Mouse (Mus musculus): ENCODE data around the gene Adam10. TPM values are rescaled to one million over a fixed set of nuclear protein-coding genes. Genes with fewer than 3 reads are reported as not detected.

Adam10 gene
- total RNA-seq, 2 experiments from 2014 or later: 37.4 to 42.9 TPM

DNA sequence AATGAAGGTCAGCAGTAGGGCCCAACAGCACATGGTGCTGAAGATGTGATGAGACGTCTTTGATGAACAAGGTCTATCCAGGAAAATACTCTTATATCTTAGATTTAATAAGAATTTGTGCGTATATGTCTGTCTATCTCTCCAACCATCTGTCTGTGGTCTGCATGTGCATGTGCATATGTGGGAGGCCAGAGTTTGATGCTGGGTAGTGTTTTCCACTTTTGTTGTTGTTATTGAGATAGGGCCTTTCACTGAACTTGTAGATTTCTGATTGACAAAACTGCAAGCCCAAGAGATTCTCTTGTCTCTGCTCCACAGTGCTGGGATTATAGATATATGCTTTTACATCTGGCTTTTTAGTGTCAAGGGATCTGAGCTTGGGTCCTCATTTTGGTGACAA lies 96.7 kb downstream of the Adam10 start:
- DNase-seq (ENCODE audit: low spot score in 2 of 2): no peak

DNA sequence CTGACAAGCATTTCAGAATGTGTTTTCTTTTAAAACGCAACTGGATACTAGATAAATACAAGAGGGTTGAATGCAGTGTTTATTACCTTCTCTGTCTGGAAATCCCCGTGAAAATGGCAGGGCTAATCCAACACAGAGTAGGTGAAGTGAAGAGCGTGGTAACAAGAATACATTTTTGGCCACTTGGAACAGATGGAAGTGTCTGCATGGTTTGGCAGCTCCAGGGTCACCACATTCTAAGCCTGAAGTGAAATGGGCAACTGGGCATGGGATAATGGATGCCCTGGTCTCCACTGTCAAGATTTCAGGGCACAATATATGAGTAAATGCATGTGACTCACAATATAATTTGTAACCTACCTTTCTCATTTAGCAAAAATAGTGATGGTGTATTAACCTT lies 103.4 kb downstream of the Adam10 start:
- no peak for DNase-seq (ENCODE audit: low spot score in 2 of 2)

DNA sequence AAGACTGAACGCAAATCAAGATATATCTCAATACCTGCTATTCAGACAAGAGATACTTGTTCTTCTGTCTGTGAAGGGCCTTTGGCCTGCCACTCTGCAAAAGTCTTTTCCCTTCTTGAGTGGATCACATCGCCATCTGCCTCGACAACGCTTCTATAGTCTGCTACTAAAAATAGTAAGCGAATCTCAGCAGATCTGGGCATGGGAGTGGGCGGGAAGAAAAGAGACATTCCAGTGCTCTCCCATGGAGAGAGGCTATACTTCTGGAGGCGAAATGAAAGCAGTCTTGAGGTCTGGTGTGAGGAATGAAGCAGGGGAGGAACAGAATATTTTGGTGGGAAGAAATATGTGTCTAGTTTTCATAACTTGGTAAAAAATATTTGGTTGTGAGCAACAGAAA lies 109.9 kb downstream of the Adam10 start:
- no peak for DNase-seq (ENCODE audit: low spot score in 2 of 2)

DNA sequence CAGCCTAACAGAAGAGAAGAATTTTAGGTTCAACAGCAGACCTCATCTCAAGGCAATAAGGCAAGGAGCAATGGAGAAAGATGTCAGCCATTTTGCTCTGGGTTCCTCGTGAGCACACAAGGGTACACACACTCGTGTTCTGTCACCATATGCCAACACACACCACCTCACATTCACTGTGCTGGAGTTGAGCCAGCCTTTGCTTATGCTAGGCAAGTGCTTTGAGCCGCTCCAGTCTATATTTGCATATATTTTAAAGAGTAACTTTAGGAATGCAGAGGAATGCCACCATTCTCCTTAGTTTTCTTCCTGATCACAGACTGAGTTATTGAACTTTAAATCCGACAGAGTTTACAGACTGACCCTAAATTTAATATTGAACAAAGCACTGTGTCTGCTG lies 111.8 kb downstream of the Adam10 start:
- DNase-seq (ENCODE audit: low spot score in 2 of 2): no peak

DNA sequence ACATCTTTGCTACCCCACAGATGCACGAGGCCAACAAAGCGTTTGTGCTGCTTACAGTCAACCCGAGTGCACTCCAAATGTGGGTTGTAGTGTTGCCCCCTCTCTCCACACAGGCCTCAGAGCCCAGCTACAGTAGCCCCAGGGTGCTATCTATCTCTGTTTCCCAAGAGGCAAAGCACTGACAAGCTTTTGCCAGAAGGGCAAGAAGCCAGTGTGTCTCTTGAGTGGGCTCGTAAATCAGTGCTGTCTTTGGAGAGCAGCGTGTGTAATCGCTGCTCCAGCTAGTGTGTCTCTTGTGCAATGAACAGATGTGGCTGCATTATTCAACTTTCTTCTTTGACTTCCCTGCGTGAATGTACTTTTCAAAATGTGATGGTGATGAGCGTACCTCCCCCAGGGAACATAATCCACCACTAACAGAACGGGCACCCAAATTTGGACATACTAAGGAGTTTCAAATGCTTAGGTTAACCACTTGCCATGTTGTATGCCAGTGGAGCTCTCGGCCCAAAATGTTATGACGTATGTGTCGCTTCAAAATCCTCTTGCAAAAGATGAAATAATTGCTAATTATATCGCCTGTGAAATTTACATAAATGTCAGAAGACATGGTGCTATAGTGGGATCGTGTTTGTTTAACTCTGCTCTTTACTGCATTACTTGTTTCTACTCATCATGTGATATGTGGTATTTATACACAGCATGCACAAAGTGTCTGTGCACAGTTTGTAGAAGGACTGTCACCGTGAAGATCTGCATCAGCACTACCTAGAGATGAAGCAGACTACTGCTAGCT lies 116.0 kb downstream of the Adam10 start:
- DNase-seq (ENCODE audit: low spot score in 2 of 2): peak in 1 of 2 experiments; percentile 5

DNA sequence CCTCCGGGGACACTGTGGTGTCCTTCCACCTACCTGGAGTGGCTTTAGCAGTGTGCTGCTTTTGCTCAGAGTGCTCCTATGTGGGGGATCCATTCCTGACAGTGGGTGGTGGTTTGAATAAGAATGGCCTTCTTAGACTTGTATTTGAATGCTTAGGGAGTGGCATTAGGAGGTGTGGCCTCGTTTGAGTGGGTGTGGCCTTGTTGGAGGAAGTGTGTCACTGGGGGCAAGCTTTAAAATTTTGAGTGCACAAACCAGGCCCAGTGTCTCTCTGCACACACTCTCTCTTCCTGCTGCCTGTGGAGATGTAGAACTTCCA lies 116.6 kb downstream of the Adam10 start:
- no peak for DNase-seq (ENCODE audit: low spot score in 2 of 2)

DNA sequence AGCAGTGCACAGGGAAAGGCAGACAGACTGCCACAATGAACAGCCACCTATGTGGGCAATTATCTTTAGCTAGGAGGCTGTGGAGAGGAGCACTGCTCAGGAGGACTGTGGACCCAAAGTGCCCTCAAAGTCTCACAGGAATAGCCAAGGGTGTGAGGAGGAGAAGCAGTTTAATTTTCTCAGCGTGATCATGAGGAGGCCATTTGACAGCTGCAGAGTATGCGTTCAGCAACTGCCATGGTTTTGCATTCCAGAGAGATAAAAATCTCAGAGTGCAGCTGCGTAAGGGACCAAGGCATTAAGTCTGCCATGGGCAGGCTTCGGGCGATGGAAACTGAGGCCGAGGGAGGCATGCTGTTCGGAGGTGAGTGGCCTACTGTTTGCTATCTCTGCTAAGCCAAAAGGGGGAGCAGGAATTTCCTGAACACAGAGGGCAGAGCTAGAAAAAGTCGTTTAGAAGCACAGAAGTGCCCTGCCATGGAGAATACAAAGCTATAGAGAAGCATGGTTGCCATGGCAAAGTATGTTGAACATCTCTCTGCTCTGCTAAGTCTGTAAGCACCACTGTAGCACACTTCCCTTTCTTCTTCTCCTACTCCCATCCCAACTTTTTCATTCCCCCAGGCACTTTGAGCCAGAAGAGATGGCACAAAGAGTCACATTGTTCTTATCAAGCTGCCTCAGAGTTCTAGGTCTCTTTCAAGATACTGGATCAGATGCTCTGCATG lies 122.0 kb downstream of the Adam10 start:
- no peak for DNase-seq (ENCODE audit: low spot score in 2 of 2)

DNA sequence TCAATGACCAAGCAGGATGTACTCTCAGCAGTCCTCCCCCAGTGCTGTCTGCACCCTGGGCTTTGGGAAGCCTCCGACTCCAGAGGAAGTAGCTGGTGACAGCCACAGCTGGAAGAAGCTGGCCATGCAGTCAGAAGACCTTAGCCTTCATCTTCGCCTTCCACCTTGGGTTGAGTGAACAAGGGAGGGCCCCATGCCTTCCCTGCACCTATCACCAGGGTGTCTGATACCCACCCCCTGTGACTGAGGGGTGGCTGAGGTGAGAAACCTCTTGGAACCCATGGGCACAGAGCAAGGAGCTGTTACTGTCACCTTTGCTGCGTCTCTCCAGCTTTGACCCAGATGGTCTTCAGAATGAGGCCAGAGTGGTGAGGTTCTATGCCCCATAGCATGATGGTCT lies 123.0 kb downstream of the Adam10 start:
- DNase-seq (ENCODE audit: low spot score in 2 of 2): no peak

DNA sequence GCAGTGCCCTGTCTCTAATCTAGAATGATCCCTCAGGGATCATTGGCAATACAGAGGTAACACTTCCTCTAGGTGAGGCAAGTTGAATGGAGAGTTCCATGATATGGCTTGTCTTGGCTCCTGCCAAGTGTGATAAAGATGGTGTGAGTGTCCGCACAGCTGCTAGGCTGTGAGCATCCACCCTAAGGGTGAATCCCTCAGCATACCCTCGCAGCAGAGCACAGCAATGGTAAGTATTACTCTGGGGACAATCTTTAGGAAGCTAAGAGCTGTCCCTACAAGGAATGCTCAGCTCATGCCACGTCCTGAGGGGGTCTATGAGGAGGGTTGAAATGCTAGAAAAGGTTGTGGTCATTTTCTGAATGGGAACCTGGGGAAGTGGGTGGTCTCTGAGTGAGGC lies 124.0 kb downstream of the Adam10 start:
- no peak for DNase-seq (ENCODE audit: low spot score in 2 of 2)

DNA sequence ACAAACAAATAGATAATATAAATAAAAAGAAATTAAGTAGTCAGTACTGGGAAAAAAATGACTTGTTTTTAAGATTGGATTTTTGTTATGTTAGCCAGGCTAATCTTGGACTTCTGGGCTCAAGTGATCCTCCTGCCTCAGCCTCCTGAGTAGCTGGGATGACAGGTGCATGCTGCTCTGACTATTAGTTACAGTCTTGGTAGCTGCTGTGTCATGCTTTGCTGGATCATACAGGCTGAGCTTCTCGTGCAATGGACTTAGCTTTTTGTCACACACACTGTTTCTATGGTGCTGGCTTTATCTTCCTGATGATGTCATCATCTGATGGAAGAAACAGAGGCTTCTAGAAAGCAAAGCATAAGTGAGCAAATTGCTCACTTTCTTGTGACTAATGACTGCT lies 127.3 kb downstream of the Adam10 start:
- DNase-seq (ENCODE audit: low spot score in 2 of 2): no peak

DNA sequence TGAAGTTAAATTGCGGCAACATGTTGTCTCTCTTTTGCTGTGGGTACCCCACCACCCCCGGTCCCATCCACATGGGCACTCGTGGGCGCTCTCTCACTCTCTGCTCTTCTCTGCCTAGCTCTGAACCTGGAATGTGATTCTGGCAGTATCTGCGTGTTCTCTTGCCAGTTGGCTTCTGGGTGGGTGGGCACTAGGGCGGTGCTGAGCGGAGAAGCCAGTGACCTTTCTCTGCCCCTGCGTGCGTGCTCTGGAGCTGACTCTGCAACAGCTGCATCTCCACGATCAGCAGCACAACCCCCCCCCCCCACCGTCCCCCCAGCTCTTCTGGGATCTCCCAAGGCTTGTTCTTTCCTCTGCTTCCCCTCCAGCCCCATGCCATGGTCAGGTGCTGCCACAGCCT lies 128.9 kb downstream of the Adam10 start:
- DNase-seq (ENCODE audit: low spot score in 2 of 2): no peak

DNA sequence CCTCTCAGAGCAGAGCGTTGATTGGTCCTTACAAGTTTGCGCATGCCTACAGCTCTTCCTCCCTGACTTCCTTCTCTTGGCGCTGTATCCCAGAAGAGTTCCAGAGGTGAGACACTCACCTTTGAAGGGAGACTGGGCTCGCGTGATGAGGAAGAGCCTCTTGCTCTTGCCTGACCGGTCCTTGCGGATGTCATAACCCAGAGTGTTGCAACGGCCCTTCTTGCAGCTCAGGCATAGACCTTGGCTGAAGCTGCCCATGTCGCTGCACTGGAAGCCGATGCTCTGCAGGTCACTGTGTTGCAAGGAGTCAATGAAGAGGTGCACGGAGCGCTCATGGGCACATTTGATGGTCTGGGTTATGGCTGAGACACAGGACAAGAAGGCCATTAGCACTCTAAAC lies 133.8 kb downstream of the Adam10 start:
- no peak for DNase-seq (ENCODE audit: low spot score in 2 of 2)

DNA sequence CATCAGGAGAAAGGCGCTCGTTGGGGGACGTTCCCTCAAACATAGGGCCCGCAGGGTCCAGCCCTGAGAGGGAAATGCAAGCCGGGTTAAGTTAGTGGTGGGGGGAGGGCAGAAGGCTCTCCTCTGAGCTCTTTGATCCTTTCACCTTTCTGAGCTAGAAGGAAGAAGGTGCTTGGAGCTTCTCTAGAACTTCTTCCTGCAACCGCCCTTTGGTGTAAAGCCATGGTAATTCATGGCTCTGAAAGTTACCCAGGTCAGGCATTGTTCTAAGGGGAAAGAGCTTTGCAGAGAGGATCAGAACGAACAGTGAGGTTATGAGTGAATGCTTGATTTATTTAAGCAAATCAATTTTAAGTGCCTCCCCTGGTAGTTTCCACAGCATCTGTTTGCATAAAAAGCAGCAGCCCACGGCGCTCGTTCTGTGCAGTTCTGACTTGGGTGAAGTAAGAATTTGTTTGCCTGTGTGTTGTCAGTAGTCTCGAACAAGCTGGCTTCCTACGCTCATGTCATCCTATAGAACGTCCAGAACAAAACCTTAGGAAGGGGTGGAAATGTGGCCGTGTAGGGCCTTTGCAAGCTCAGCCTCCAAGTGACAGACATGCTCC lies 138.0 kb downstream of the Adam10 start:
- no peak for DNase-seq (ENCODE audit: low spot score in 2 of 2)

DNA sequence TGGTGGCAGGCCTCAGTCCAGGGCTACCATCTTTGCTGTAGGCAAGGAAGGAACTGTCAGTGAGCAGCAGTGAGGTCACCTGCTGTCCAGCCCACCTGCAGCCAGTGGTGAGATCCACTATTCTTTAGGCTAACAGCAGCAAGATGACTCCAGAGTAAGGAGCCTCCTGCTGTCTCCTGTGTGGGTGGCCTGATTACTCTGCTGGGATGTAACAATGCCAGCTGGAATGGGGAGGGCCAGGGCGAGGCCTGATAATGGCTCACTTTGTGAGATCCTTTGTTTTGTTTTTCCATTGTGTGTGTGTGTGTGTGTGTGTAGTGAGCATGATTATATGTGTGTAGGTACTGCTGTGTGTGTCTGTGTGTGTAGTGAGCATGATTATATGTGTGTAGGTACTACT lies 138.6 kb downstream of the Adam10 start:
- no peak for DNase-seq (ENCODE audit: low spot score in 2 of 2)

DNA sequence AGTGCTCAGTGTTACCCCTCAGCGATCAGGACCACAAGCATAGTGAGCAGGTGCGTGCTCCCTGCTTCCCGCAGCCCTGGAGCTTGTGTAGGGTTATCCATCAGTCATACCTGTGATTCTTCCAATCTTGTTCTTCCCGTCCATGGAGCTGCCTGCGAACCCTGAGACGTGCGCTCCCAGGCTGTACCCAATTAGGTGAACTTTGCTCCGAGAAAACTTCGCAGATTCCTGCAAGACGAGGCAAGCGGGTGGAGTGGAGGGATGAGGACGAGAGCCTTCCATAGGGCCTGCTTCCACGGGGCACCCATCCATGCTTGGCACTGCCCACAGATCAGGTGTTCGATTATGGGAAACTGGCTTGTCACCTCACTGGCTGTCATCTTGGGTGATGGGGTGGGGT lies 139.9 kb downstream of the Adam10 start:
- no peak for DNase-seq (ENCODE audit: low spot score in 2 of 2)

DNA sequence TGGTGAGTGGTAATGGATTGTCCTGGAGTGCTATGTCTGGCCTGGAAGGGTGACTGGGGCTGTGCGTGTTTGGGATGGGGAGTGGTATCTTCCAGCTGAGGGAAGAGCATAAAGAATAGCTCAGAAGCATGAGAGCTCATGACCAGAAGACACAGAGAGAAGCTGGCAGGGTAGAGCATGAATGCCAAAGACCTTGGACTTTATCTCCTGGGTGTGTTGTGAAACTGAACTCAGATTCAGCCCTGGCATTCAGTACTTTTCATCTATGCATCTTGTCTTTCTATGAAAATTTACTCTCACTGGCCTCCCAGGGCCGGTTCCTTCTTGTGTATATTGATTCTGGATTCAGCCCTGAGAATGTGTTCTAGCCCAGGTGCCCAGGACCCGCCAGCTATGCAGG lies 145.3 kb downstream of the Adam10 start:
- no peak for DNase-seq (ENCODE audit: low spot score in 2 of 2)

DNA sequence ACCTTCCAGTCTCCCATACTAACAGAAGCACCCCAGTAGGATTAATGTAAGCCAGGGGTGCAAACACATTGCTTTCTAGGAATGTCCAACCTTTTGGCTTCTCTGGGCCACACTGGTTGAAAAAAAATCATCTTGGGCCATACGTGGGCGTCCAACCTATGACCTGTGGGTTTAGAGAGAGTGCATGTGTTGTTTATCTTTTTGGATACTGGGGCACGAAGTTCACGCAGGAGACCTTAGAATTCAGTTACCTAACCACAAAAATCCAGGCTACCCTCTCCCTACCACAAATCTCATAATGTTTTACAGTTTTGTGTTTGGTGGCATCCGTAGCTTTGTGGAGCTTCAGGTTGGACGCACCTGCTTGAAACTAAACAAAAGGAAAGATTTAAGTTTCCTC lies 149.1 kb downstream of the Adam10 start:
- no peak for DNase-seq (ENCODE audit: low spot score in 2 of 2)

Small RNA genes lying within 50 kb of the gene (microRNA-seq; reads per million reads assigned to microRNA genes)
- 0 reads per million in 2 experiments for gene Gm25149 (ENCODE audit: borderline number of aligned reads in 2 of 2)

Other genes starting within 250 kb of the Adam10 start
- gene Rnf111, start 175.3 kb upstream of the Adam10 start, total RNA-seq (2021): 10 to 100 TPM; 34.6 to 38.2 TPM
- gene Sltm, start 136.2 kb upstream of the Adam10 start, total RNA-seq (2021): 10 to 100 TPM; 35.9 to 41.9 TPM
- 1 to 10 TPM in 1 of 2 experiments, under 1 TPM in 1; 0.43 to 2.7 TPM for gene Gm10642, start 22.7 kb upstream of the Adam10 start, total RNA-seq (2021)
- gene Mindy2, start 21.8 kb upstream of the Adam10 start, total RNA-seq (2021): 10 to 100 TPM; 15.1 to 24.2 TPM